Comparison of ENCODE assay signal across 9 mouse cellular contexts in genomic region chr6:59180376-59180996, GRCm38 (mm10). TPM values are rescaled to one million over a fixed set of nuclear protein-coding genes. Genes with fewer than 3 reads are reported as not detected.
DNase-seq lines count a peak whose midpoint lies in the region; ATAC-seq and TF ChIP-seq lines count a peak whose summit lies in the region.
"Had no signal": no experiment of that assay in that cellular context is flagged by ENCODE, and none has a peak within 500 bp of the region (broad histone marks: within the 10 kb centered on the region; RNA-seq: fewer than 3 reads in every experiment).

No protein-coding gene starts in this region.

- WGBS in liver, embryonic 12.5 days (ENCODE audit: insufficient replicate concordance) = 33% methylated on average over 7 of the region's 7 CpGs
- WGBS in forebrain, embryonic 13.5 days = 46% methylated on average over 7 of the region's 7 CpGs
- 43% methylated on average over 7 of the region's 7 CpGs for WGBS in hindbrain, postnatal 0 days

- H3K36me3 ChIP-seq in liver, embryonic 12.5 days = no peaks in the 10 kb centered on the region
- H3K36me3 ChIP-seq in forebrain, embryonic 13.5 days (ENCODE audit: poor library complexity, severe bottlenecking) = no peaks in the 10 kb centered on the region
- no peaks in the 10 kb centered on the region for H3K36me3 ChIP-seq in hindbrain, postnatal 0 days (ENCODE audit: insufficient read depth, low read length)

- no peak overlapping the region for H3K4me2 ChIP-seq in liver, embryonic 12.5 days
- H3K4me2 ChIP-seq in forebrain, embryonic 13.5 days = no peak overlapping the region
- no peak overlapping the region for H3K4me2 ChIP-seq in hindbrain, postnatal 0 days (ENCODE audit: low read depth, low read length)

- no peak overlapping the region for H3K9ac ChIP-seq in liver, embryonic 12.5 days
- no peak overlapping the region for H3K9ac ChIP-seq in forebrain, embryonic 13.5 days
- H3K9ac ChIP-seq in hindbrain, postnatal 0 days (replicated peaks; ENCODE audit: low read length) = no peak overlapping the region

- no peak for ATAC-seq in liver, embryonic 12.5 days
- peak; percentile 93 for ATAC-seq in forebrain, embryonic 13.5 days
- ATAC-seq in hindbrain, postnatal 0 days = peak; percentile 89

- no peak overlapping the region for H3K4me3 ChIP-seq in liver, embryonic 12.5 days
- H3K4me3 ChIP-seq in forebrain, embryonic 13.5 days = no peak overlapping the region
- H3K4me3 ChIP-seq in hindbrain, postnatal 0 days (ENCODE audit: low read length) = no peak overlapping the region
- H3K4me3 ChIP-seq: megakaryocyte, embryonic 14.5 days had no signal

- DNase-seq in liver = peak; percentile 12
- peak; percentile 37 for DNase-seq in c-Kit-positive CD71-positive TER-119-positive erythroid progenitor cells, embryonic 14.5 days (ENCODE audit: low spot score)
- DNase-seq in hindbrain, postnatal 0 days (ENCODE audit: low spot score) = peak; percentile 91
- peak; percentile 48 to 80 for DNase-seq in layer of hippocampus, postnatal 14 days (ENCODE audit: low spot score in 2 of 2)
- peak; percentile 78 for DNase-seq in mesoderm, embryonic 11.5 days (ENCODE audit: low read depth, low spot score)
- DNase-seq in skeletal muscle tissue, adult 2 months (ENCODE audit: low read depth, low spot score) = peak; percentile 68

- TF ChIP-seq CTCF in hindbrain, postnatal 0 days (IDR thresholded peaks at IDR 0.05; ENCODE audit: low read depth) = peak; percentile 87

- no peaks in the 10 kb centered on the region for H3K27me3 ChIP-seq in liver, embryonic 12.5 days (replicated peaks)
- no peaks in the 10 kb centered on the region for H3K27me3 ChIP-seq in forebrain, embryonic 13.5 days
- H3K27me3 ChIP-seq in hindbrain, postnatal 0 days (ENCODE audit: insufficient read depth, low read length) = no peaks in the 10 kb centered on the region
- H3K27me3 ChIP-seq: megakaryocyte, embryonic 14.5 days had no signal

- H3K9me3 ChIP-seq in liver, embryonic 12.5 days (replicated peaks) = no peaks in the 10 kb centered on the region
- H3K9me3 ChIP-seq in forebrain, embryonic 13.5 days (replicated peaks) = no peaks in the 10 kb centered on the region
- no peaks in the 10 kb centered on the region for H3K9me3 ChIP-seq in hindbrain, postnatal 0 days (ENCODE audit: low read length)
- H3K9me3 ChIP-seq: megakaryocyte, embryonic 14.5 days had no signal

- H3K27ac ChIP-seq in liver, embryonic 12.5 days = no peak overlapping the region
- H3K27ac ChIP-seq in forebrain, embryonic 13.5 days = no peak overlapping the region
- H3K27ac ChIP-seq in hindbrain, postnatal 0 days = no peak overlapping the region

- no peaks in the 10 kb centered on the region for H3K4me1 ChIP-seq in liver, embryonic 12.5 days
- H3K4me1 ChIP-seq in forebrain, embryonic 13.5 days = no peaks in the 10 kb centered on the region
- no peaks in the 10 kb centered on the region for H3K4me1 ChIP-seq in hindbrain, postnatal 0 days (ENCODE audit: insufficient read depth, low read length)

RNA-seq across cellular contexts. Expression of gene Tigd2, which starts 28.2 kb away (rescaled TPM):
- 3.7 and 4.4 TPM in 2 replicates for polyA plus RNA-seq in liver, embryonic 12.5 days (2016; fragmentation: Nextera tagmentation; extraction: Ambion mirVana)
- 8.4 and 9.0 TPM in 2 replicates for polyA plus RNA-seq in forebrain, embryonic 13.5 days (2015; fragmentation: Nextera tagmentation; extraction: Ambion mirVana)
- 10.9 and 13.2 TPM in 2 replicates for total RNA-seq in hindbrain, postnatal 0 days (2014; rRNA removed)
- 13.9 and 14.9 TPM in 2 replicates for polyA plus RNA-seq in hindbrain, postnatal 0 days (2015; fragmentation: Nextera tagmentation; extraction: Ambion mirVana)
- 10 to 100 TPM; 16.3 to 17.0 TPM for total RNA-seq in layer of hippocampus, postnatal 14 days (2021)

Comparison
In these comparisons a context has a peak if more than half of its experiments do, and no peak if none do; other contexts are left out.
1. DNase-seq: peak in every context shown above with its lines; median percentile 91 in hindbrain, postnatal 0 days; 78 in mesoderm, embryonic 11.5 days; 68 in skeletal muscle tissue, adult 2 months; 64 in layer of hippocampus, postnatal 14 days; 37 in c-Kit-positive CD71-positive TER-119-positive erythroid progenitor cells, embryonic 14.5 days; 12 in liver.